Mouse (Mus musculus) cerebellum, adult 2 months (tissue): ENCODE measurements around the gene Tuba8. TPM values are rescaled to one million over a fixed set of nuclear protein-coding genes. Genes with fewer than 3 reads are reported as not detected.
A peak's percentile ranks its signal among the peaks of the same experiment; 100 is the strongest.

Experiments used
- DNase-seq, 2 experiments: peaks; one replicate each; pipeline ENCODE4 v3.0.0; 2021
- H3K27ac ChIP-seq: fragments of 200-500 bp; 2 replicates; pipeline ENCODE4 v1.5.1; 2012; ENCODE audit warnings: low read length, control low read depth, inconsistent platforms; ENCODE audit not compliant: insufficient read depth
- H3K27me3 ChIP-seq: fragments of 200-500 bp; 2 replicates; pipeline ENCODE4 v1.6.1; 2012; ENCODE audit warnings: inconsistent platforms, mild to moderate bottlenecking, low read length, moderate library complexity; ENCODE audit not compliant: control insufficient read depth, insufficient read depth
- H3K4me1 ChIP-seq: fragments of 200-500 bp; 2 replicates; pipeline ENCODE4 v1.6.1; 2011; ENCODE audit warnings: low read length; ENCODE audit not compliant: control insufficient read depth, insufficient read depth
- H3K4me3 ChIP-seq: fragments of 200-500 bp; replicated peaks from 2 replicates; pipeline ENCODE3; 2011; ENCODE audit warnings: mild to moderate bottlenecking, low read depth, low read length, control low read depth; ENCODE audit not compliant: insufficient read depth
- CTCF ChIP-seq: fragments of 200-500 bp; IDR thresholded peaks from 2 replicates; pipeline ENCODE4 v1.5.1; 2011; ENCODE audit warnings: low read depth, mild to moderate bottlenecking, control low read depth, low read length, moderate library complexity, borderline replicate concordance; ENCODE audit not compliant: insufficient read depth
- POLR2A ChIP-seq: fragments of 200-500 bp; IDR thresholded peaks from 2 replicates; pipeline ENCODE4 v1.6.1; 2011; ENCODE audit warnings: low read length, control low read depth, borderline replicate concordance; ENCODE audit not compliant: insufficient read depth
- WGBS: fragments of 180-500 bp; shearing (Covaris S2); methylation state at CpG from one replicate; pipeline ENCODE4 v1.1.7; 2018; 5-methylcytosine and 5-hydroxymethylcytosine counted together
- polyA plus RNA-seq: library from polyadenylated mRNA; depleted of rRNA; stranded (reverse); fragments of >200 nt; gene quantifications from 2 replicates; pipeline ENCODE4 v1.2.3, GENCODE M21; 2012

Gene Tuba8
- polyA plus RNA-seq, 1 experiment, result 19.9 TPM

- Histone ChIP-seq H3K27me3 (no peaks in the 10 kb centered on the region; the same call in 1 of the 2 replicates), H3K27ac (no peak overlapping the region), H3K4me3 (peak overlapping the region; percentile 71), H3K4me1 (no peaks in the 10 kb centered on the region)
- 4% methylated on average over 4 of the region's 4 CpGs for WGBS
- DNase-seq, result no peak
- no peak for TF ChIP-seq CTCF
- no peak for TF ChIP-seq POLR2A
Measured at GRCm38 (mm10) chr6:121246037-121246361, 35.5 kb downstream of the Tuba8 start.

- 90% methylated on average over 1 of the region's 1 CpGs for WGBS
- Histone ChIP-seq H3K4me1 (no peaks in the 10 kb centered on the region), H3K4me3 (no peak overlapping the region), H3K27me3 (no peaks in the 10 kb centered on the region; the same call in 1 of the 2 replicates), H3K27ac (no peak overlapping the region)
- no peak for TF ChIP-seq CTCF
- TF ChIP-seq POLR2A, result no peak
- DNase-seq, result no peak
Measured at GRCm38 (mm10) chr6:121250406-121250805, 39.9 kb downstream of the Tuba8 start.

GRCm38 (mm10) chr6:121251256-121251655 lies 40.8 kb downstream of the Tuba8 start:
- no peak for DNase-seq

GRCm38 (mm10) chr6:121260548-121260947 lies 50.1 kb downstream of the Tuba8 start:
- TF ChIP-seq CTCF, result peak; percentile 67; the same call in 1 of the 2 replicates
- no peak for TF ChIP-seq POLR2A
- H3K27me3 ChIP-seq, result no peaks in the 10 kb centered on the region
- no peak overlapping the region for H3K4me3 ChIP-seq
- no peak overlapping the region for H3K27ac ChIP-seq
- no peaks in the 10 kb centered on the region for H3K4me1 ChIP-seq
- 31% methylated on average over 9 of the region's 9 CpGs for WGBS
- peak; percentile 50 to 63 for DNase-seq

More at GRCm38 (mm10) chr6:121251256-121251655, 40.8 kb downstream of the Tuba8 start:
- Histone ChIP-seq H3K4me1 (no peaks in the 10 kb centered on the region), H3K27ac (no peak overlapping the region), H3K27me3 (no peaks in the 10 kb centered on the region; the same call in 1 of the 2 replicates), H3K4me3 (no peak overlapping the region)
- no peak for TF ChIP-seq POLR2A
- TF ChIP-seq CTCF, result no peak
- 56% methylated on average over 5 of the region's 5 CpGs for WGBS

GRCm38 (mm10) chr6:121261233-121261632 lies 50.7 kb downstream of the Tuba8 start:
- no peaks in the 10 kb centered on the region for H3K4me1 ChIP-seq
- no peaks in the 10 kb centered on the region for H3K27me3 ChIP-seq
- H3K4me3 ChIP-seq, result no peak overlapping the region
- H3K27ac ChIP-seq, result no peak overlapping the region
- DNase-seq, result no peak
- TF ChIP-seq CTCF (no peak), POLR2A (no peak)
- WGBS, result 75% methylated on average over 8 of the region's 8 CpGs

GRCm38 (mm10) chr6:121262004-121262403 lies 51.5 kb downstream of the Tuba8 start:
- WGBS, result 92% methylated on average over 10 of the region's 10 CpGs

GRCm38 (mm10) chr6:121262496-121262895 lies 52.0 kb downstream of the Tuba8 start:
- no peaks in the 10 kb centered on the region for H3K4me1 ChIP-seq
- DNase-seq, result no peak
- H3K4me3 ChIP-seq, result no peak overlapping the region
- H3K27ac ChIP-seq, result no peak overlapping the region
- H3K27me3 ChIP-seq, result no peaks in the 10 kb centered on the region
- no peak for TF ChIP-seq POLR2A
- TF ChIP-seq CTCF, result no peak
- 87% methylated on average over 11 of the region's 11 CpGs for WGBS

More at GRCm38 (mm10) chr6:121262004-121262403, 51.5 kb downstream of the Tuba8 start:
- DNase-seq, result no peak
- Histone ChIP-seq H3K27ac (no peak overlapping the region), H3K4me1 (no peaks in the 10 kb centered on the region), H3K27me3 (no peaks in the 10 kb centered on the region), H3K4me3 (no peak overlapping the region)
- TF ChIP-seq CTCF (no peak), POLR2A (no peak)

GRCm38 (mm10) chr6:121270156-121270555 lies 59.7 kb downstream of the Tuba8 start:
- Histone ChIP-seq H3K4me3 (no peak overlapping the region), H3K4me1 (no peaks in the 10 kb centered on the region), H3K27ac (no peak overlapping the region), H3K27me3 (no peaks in the 10 kb centered on the region)
- WGBS, result 88% methylated on average over 6 of the region's 6 CpGs
- no peak for DNase-seq
- TF ChIP-seq POLR2A, result no peak
- no peak for TF ChIP-seq CTCF
